Mouse (Mus musculus) MEL (cell line): ENCODE data around the gene Poldip2. TPM values are rescaled to one million over a fixed set of nuclear protein-coding genes. Genes with fewer than 3 reads are reported as not detected.

Source experiments
- DNase-seq: peaks from one replicate; pipeline ENCODE4 v3.0.0; 2011; ENCODE audit warnings: low read depth, low spot score
- H3K27ac ChIP-seq: 2 replicates; pipeline ENCODE4 v1.5.1; 2012; ENCODE audit warnings: low read depth, mild to moderate bottlenecking, control low read depth, low read length, moderate library complexity; ENCODE audit not compliant: control insufficient read depth
- H3K27me3 ChIP-seq, 2 experiments: fragments of 150-350 bp in 1 of 2; sonication (generic) in 1 of 2; 2 replicates each; pipeline ENCODE4 v1.6.1; 2012; ENCODE audit warnings: low read length in 2 of 2, mild to moderate bottlenecking in 2 of 2, improper control_type of control experiment in 1 of 2, moderate library complexity in 1 of 2; ENCODE audit not compliant: insufficient read depth in 2 of 2, control insufficient read depth in 1 of 2
- H3K36me3 ChIP-seq, 2 experiments: 2 replicates each; pipeline ENCODE4 v1.6.1; 2012 to 2014; ENCODE audit warnings: low read length in 2 of 2, improper control_type of control experiment in 1 of 2, inconsistent platforms in 1 of 2, mild to moderate bottlenecking in 1 of 2; ENCODE audit not compliant: insufficient read depth in 2 of 2, control insufficient read depth in 1 of 2
- H3K4me1 ChIP-seq, 2 experiments: fragments of 150-350 bp in 1 of 2; sonication (generic) in 1 of 2; 2 replicates each; pipeline ENCODE4 v1.6.1; 2012; ENCODE audit warnings: low read length in 2 of 2, improper control_type of control experiment in 1 of 2, mild to moderate bottlenecking in 1 of 2; ENCODE audit not compliant: insufficient read depth in 2 of 2, control insufficient read depth in 1 of 2
- H3K4me3 ChIP-seq, 2 experiments: fragments of 150-350 bp in 1 of 2; sonication (generic) in 1 of 2; 2 replicates each; pipeline ENCODE4 v1.5.1; 2012; ENCODE audit warnings: low read depth in 2 of 2, low read length in 2 of 2, mild to moderate bottlenecking in 2 of 2, moderate library complexity in 2 of 2, control low read depth in 1 of 2, improper control_type of control experiment in 1 of 2; ENCODE audit not compliant: control insufficient read depth in 1 of 2, insufficient read depth in 1 of 2
- H3K79me2 ChIP-seq: 2 replicates; pipeline ENCODE4 v1.6.1; 2012; ENCODE audit warnings: mild to moderate bottlenecking, low read length, moderate library complexity; ENCODE audit not compliant: control insufficient read depth, poor library complexity, insufficient read depth
- H3K9ac ChIP-seq: 2 replicates; pipeline ENCODE4 v1.6.1; 2012; ENCODE audit warnings: low read depth, mild to moderate bottlenecking, control low read depth, low read length, moderate library complexity; ENCODE audit not compliant: control insufficient read depth, poor library complexity, severe bottlenecking
- H3K9me3 ChIP-seq: fragments of 150-350 bp; sonication (generic); replicated peaks from 2 replicates; pipeline ENCODE4 v1.6.1; 2012; ENCODE audit warnings: mild to moderate bottlenecking, low read length, improper control_type of control experiment, moderate library complexity; ENCODE audit not compliant: insufficient read depth
- CTCF ChIP-seq, 3 experiments: IDR thresholded peaks in 2 of 3; conservative IDR thresholded peaks in 1 of 3; 2 replicates each; pipeline ENCODE4 v1.5.1; 2011 to 2012; ENCODE audit warnings: low read length in 3 of 3, low read depth in 2 of 3, mild to moderate bottlenecking in 2 of 3, improper control_type of control experiment in 1 of 3, inconsistent platforms in 1 of 3, mixed read lengths in 1 of 3, moderate library complexity in 1 of 3; ENCODE audit not compliant: control insufficient read depth in 1 of 3, insufficient read depth in 1 of 3, poor library complexity in 1 of 3, severe bottlenecking in 1 of 3
- E2F4 ChIP-seq: IDR thresholded peaks from 2 replicates; pipeline ENCODE4 v1.6.1; 2011; ENCODE audit warnings: low read depth, low read length, improper control_type of control experiment, borderline replicate concordance
- ELF1 ChIP-seq: IDR thresholded peaks from 2 replicates; pipeline ENCODE4 v1.6.1; 2014; ENCODE audit warnings: low read depth, mild to moderate bottlenecking, inconsistent platforms, low read length, improper control_type of control experiment, moderate library complexity
- EP300 ChIP-seq, 2 experiments: IDR thresholded peaks; 2 replicates each; pipeline ENCODE4 v1.6.1; 2011; ENCODE audit warnings: improper control_type of control experiment in 2 of 2, low read length in 2 of 2, low read depth in 1 of 2, mild to moderate bottlenecking in 1 of 2
- ETS1 ChIP-seq: IDR thresholded peaks from 2 replicates; pipeline ENCODE4 v1.6.1; 2012; ENCODE audit warnings: low read depth, mild to moderate bottlenecking, inconsistent platforms, low read length, improper control_type of control experiment, moderate library complexity
- HCFC1 ChIP-seq: IDR thresholded peaks from 2 replicates; pipeline ENCODE4 v1.6.1; 2012; ENCODE audit warnings: low read depth, mild to moderate bottlenecking, inconsistent platforms, low read length, improper control_type of control experiment, moderate library complexity
- MAX ChIP-seq: IDR thresholded peaks from 2 replicates; pipeline ENCODE4 v1.6.1; 2011; ENCODE audit warnings: low read length, improper control_type of control experiment
- MAZ ChIP-seq: IDR thresholded peaks from 2 replicates; pipeline ENCODE4 v1.6.1; 2012; ENCODE audit warnings: low read depth, mild to moderate bottlenecking, inconsistent platforms, low read length, improper control_type of control experiment
- MEF2A ChIP-seq: IDR thresholded peaks from 2 replicates; pipeline ENCODE4 v1.6.1; 2014; ENCODE audit warnings: low read depth, mild to moderate bottlenecking, inconsistent platforms, low read length, improper control_type of control experiment; ENCODE audit not compliant: poor library complexity, insufficient replicate concordance, severe bottlenecking; ENCODE audit errors: extremely low read depth
- MXI1 ChIP-seq: IDR thresholded peaks from 2 replicates; pipeline ENCODE4 v1.6.1; 2011; ENCODE audit warnings: mild to moderate bottlenecking, low read depth, low read length, improper control_type of control experiment
- MYB ChIP-seq: IDR thresholded peaks from 2 replicates; pipeline ENCODE4 v1.6.1; 2011; ENCODE audit warnings: mild to moderate bottlenecking, low read depth, low read length, improper control_type of control experiment
- MYC ChIP-seq: IDR thresholded peaks from 2 replicates; pipeline ENCODE4 v1.6.1; 2011; ENCODE audit warnings: low read depth, mild to moderate bottlenecking, low read length, improper control_type of control experiment, moderate library complexity
- NELFE ChIP-seq: IDR thresholded peaks from 2 replicates; pipeline ENCODE4 v1.6.1; 2011; ENCODE audit warnings: low read depth, low read length, improper control_type of control experiment
- NRF1 ChIP-seq: IDR thresholded peaks from 2 replicates; pipeline ENCODE4 v1.6.1; 2014; ENCODE audit warnings: low read depth, mild to moderate bottlenecking, inconsistent platforms, low read length, improper control_type of control experiment, moderate library complexity; ENCODE audit not compliant: poor library complexity, insufficient read depth, severe bottlenecking
- POLR2A ChIP-seq, 2 experiments: IDR thresholded peaks; 2 replicates each; pipeline ENCODE4 v1.6.1; 2011 to 2012; ENCODE audit warnings: low read length in 2 of 2, mild to moderate bottlenecking in 2 of 2, control low read depth in 1 of 2, improper control_type of control experiment in 1 of 2, low read depth in 1 of 2, moderate library complexity in 1 of 2; ENCODE audit not compliant: control insufficient read depth in 1 of 2, insufficient read depth in 1 of 2, poor library complexity in 1 of 2
- POLR2AphosphoS2 ChIP-seq: IDR thresholded peaks from 2 replicates; pipeline ENCODE4 v1.6.1; 2011; ENCODE audit warnings: low read length, improper control_type of control experiment
- RAD21 ChIP-seq: IDR thresholded peaks from 2 replicates; pipeline ENCODE4 v1.6.1; 2011; ENCODE audit warnings: mild to moderate bottlenecking, low read depth, low read length, improper control_type of control experiment
- SIN3A ChIP-seq: IDR thresholded peaks from 2 replicates; pipeline ENCODE4 v1.6.1; 2012; ENCODE audit warnings: low read length, improper control_type of control experiment, inconsistent platforms
- TBP ChIP-seq: IDR thresholded peaks from 2 replicates; pipeline ENCODE4 v1.8.0; 2011; ENCODE audit warnings: low read depth, low read length, improper control_type of control experiment
- TCF12 ChIP-seq: IDR thresholded peaks from 2 replicates; pipeline ENCODE4 v1.6.1; 2014; ENCODE audit warnings: low read depth, mild to moderate bottlenecking, inconsistent platforms, low read length, improper control_type of control experiment, moderate library complexity
- UBTF ChIP-seq: IDR thresholded peaks from 2 replicates; pipeline ENCODE4 v1.6.1; 2012; ENCODE audit warnings: low read depth, mild to moderate bottlenecking, inconsistent platforms, low read length, improper control_type of control experiment, moderate library complexity, borderline replicate concordance; ENCODE audit not compliant: insufficient read depth
- USF1 ChIP-seq: IDR thresholded peaks from 2 replicates; pipeline ENCODE4 v1.6.1; 2014; ENCODE audit warnings: low read depth, mild to moderate bottlenecking, inconsistent platforms, low read length, improper control_type of control experiment, moderate library complexity
- USF2 ChIP-seq, 2 experiments: IDR thresholded peaks; 2 replicates each; pipeline ENCODE4 v1.6.1; 2011 to 2012; ENCODE audit warnings: improper control_type of control experiment in 2 of 2, low read length in 2 of 2, borderline replicate concordance in 1 of 2, inconsistent platforms in 1 of 2, low read depth in 1 of 2, mild to moderate bottlenecking in 1 of 2; ENCODE audit not compliant: insufficient read depth in 1 of 2
- ZKSCAN1 ChIP-seq: IDR thresholded peaks from 2 replicates; pipeline ENCODE4 v1.6.1; 2012; ENCODE audit warnings: low read depth, mild to moderate bottlenecking, inconsistent platforms, low read length, improper control_type of control experiment, moderate library complexity
- ZMIZ1 ChIP-seq: IDR thresholded peaks from 2 replicates; pipeline ENCODE4 v1.6.1; 2012; ENCODE audit warnings: low read depth, mild to moderate bottlenecking, inconsistent platforms, low read length, improper control_type of control experiment, moderate library complexity
- polyA plus RNA-seq, 2 experiments: library from polyadenylated mRNA; stranded (reverse) in 1 of 2; unstranded in 1 of 2; fragments of >175 nt in 1 of 2; fragments of >200 nt in 1 of 2; gene quantifications; 2 replicates each; pipeline versions ENCODE4 v1.2.1 to v1.2.4; 2012; ENCODE audit warnings: low replicate concordance in 2 of 2, low read depth in 1 of 2; ENCODE audit not compliant: insufficient read length in 2 of 2, insufficient read depth in 1 of 2, missing spikeins in 1 of 2
- total RNA-seq: library from RNA; depleted of rRNA; stranded (reverse); fragments of 300-350 nt; gene quantifications from 2 replicates; pipeline ENCODE4 v1.2.3, GENCODE M21; 2012

Gene Poldip2
- total and polyA plus RNA-seq, 3 experiments = 166 to 260 (median 182) TPM

DNA sequence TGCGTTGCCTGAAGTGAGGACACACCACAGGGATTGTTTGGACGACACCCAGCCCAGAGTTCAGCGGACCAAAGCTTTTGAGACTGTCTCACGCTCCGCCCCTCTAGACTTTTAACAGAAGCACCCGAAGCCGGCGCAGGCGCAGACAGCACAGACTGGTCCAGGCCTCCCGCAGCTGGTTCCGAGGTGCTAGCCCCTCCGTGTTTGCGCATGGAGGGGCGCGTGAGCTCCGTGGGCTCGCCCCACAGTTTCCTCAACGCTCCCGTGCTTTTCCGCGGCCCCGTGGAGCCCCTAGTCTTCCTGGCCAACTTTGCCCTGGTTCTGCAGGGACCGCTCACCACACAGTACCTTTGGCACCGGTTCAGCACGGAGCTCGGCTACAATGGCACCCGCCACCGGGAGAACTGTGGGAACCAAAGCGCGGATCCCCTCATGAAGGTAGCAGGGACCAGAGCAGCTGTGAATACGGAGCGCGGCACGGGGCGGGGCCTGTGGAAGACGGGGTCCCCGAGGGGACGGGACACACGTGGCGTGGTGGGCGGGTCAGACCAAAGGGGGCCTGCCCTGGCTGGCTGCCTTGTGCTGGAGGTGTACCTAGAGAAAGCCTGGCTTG, 46.3 kb upstream of the Poldip2 start, which contains the start of gene Slc46a1:
TSS of gene Slc46a1 (plus strand) at position 130 of the 613 bp plus-strand sequence.
- H3K27me3 ChIP-seq = no peaks in the 10 kb centered on the region
- peak within 1 kb of the TSS; percentile 85 for H3K9ac ChIP-seq
- TF ChIP-seq ELF1 = peak; percentile 35; the same call in 1 of the 2 replicates
- peak; percentile 44; the same call in 1 of the 2 replicates for TF ChIP-seq TCF12
- TF ChIP-seq POLR2AphosphoS2 = peak; percentile 64; the same call in 1 of the 2 replicates
- TF ChIP-seq ZMIZ1 = peak; percentile 79
- TF ChIP-seq POLR2A (IDR thresholded peaks at IDR 0.05; ENCODE audit: control insufficient read depth in 1 of 2, insufficient read depth in 1 of 2, low read depth in 1 of 2, low read length in 2 of 2, poor library complexity in 1 of 2) = peak; percentile 58 to 70; a peak in 2 of 4 replicates
- TF ChIP-seq RAD21 = no peak
- peak; percentile 62 for TF ChIP-seq HCFC1
- peak; percentile 79 for TF ChIP-seq NELFE
- peak; percentile 92 for TF ChIP-seq MAX
- peak; percentile 92 for TF ChIP-seq NRF1
- no peak for TF ChIP-seq E2F4
- peak in 1 of 2 experiments; percentile 25; a peak in 1 of 4 replicates for TF ChIP-seq USF2 (IDR thresholded peaks at IDR 0.05; ENCODE audit: borderline replicate concordance in 1 of 2, insufficient read depth in 1 of 2, low read depth in 1 of 2, low read length in 2 of 2)
- TF ChIP-seq SIN3A = peak; percentile 92
- TF ChIP-seq ETS1 = peak; percentile 57; the same call in 1 of the 2 replicates
- peak; percentile 86 for TF ChIP-seq USF1
- TF ChIP-seq TBP = peak; percentile 70
- TF ChIP-seq EP300 (IDR thresholded peaks at IDR 0.05; ENCODE audit: low read depth in 1 of 2, low read length in 2 of 2) = no peak
- no peak for TF ChIP-seq ZKSCAN1
- no peak for TF ChIP-seq UBTF
- no peak for TF ChIP-seq MYB
- TF ChIP-seq MXI1 = peak; percentile 96
- peak; percentile 91 for TF ChIP-seq MYC
- TF ChIP-seq CTCF (IDR thresholded peaks at IDR 0.05 in 2 of 3, conservative IDR thresholded peaks at IDR 0.05 in 1 of 3; ENCODE audit: control insufficient read depth in 1 of 3, insufficient read depth in 1 of 3, low read depth in 2 of 3, low read length in 3 of 3, poor library complexity in 1 of 3, severe bottlenecking in 1 of 3) = no peak
- no peak for TF ChIP-seq MEF2A
- TF ChIP-seq MAZ = peak; percentile 70; the same call in 1 of the 2 replicates
- no peaks in the 10 kb centered on the region; the same call in 1 of the 2 replicates for H3K79me2 ChIP-seq
- H3K4me1 ChIP-seq = peaks cover 20 to 44% of the 10 kb centered on the region in 2 experiments
- H3K9me3 ChIP-seq = no peaks in the 10 kb centered on the region
- peak within 1 kb of the TSS; percentile 75 for H3K27ac ChIP-seq
- DNase-seq = peak; percentile 94
- H3K36me3 ChIP-seq = peaks cover 0 to 31% of the 10 kb centered on the region in 2 experiments; a peak in 2 of 4 replicates
- H3K4me3 ChIP-seq = peak within 1 kb of the TSS; percentile 85 to 95
